Mouse (Mus musculus) liver, adult (tissue): ENCODE results near the gene Cyp27b1.

Source experiments
- GATA4 ChIP-seq: IDR thresholded peaks from 2 replicates; pipeline ENCODE4 v1.6.1; 2014; ENCODE audit warnings: mild to moderate bottlenecking, low read length; ENCODE audit not compliant: insufficient replicate concordance

Gene Cyp27b1

GRCm38 (mm10) chr10:127047954-127048353, at the start of gene Cyp27b1:
Gene Cyp27b1 (plus strand): TSS chr10:127048250.
- TF ChIP-seq GATA4, result no peak

GRCm38 (mm10) chr10:127000529-127000928, 47.5 kb upstream of the Cyp27b1 start, which contains the start of gene Avil:
Gene Avil (plus strand): TSS chr10:127000709.
- TF ChIP-seq GATA4, result no peak

GRCm38 (mm10) chr10:127001297-127001696, 46.8 kb upstream of the Cyp27b1 start:
- TF ChIP-seq GATA4, result no peak

GRCm38 (mm10) chr10:127002056-127002455, 46.0 kb upstream of the Cyp27b1 start:
- TF ChIP-seq GATA4, result no peak

- no peak for TF ChIP-seq GATA4
Measured at GRCm38 (mm10) chr10:127002765-127003164, 45.3 kb upstream of the Cyp27b1 start.

- TF ChIP-seq GATA4, result no peak
Measured at GRCm38 (mm10) chr10:127003334-127003733, 44.7 kb upstream of the Cyp27b1 start.

- TF ChIP-seq GATA4, result no peak
Measured at GRCm38 (mm10) chr10:127003806-127004205, 44.2 kb upstream of the Cyp27b1 start.

- no peak for TF ChIP-seq GATA4
Measured at GRCm38 (mm10) chr10:127016488-127016887, 31.6 kb upstream of the Cyp27b1 start.

GRCm38 (mm10) chr10:127017071-127017470, 31.0 kb upstream of the Cyp27b1 start:
- no peak for TF ChIP-seq GATA4

GRCm38 (mm10) chr10:127018422-127018821, 29.6 kb upstream of the Cyp27b1 start:
- no peak for TF ChIP-seq GATA4

- peak; percentile 35; the same call in 1 of the 2 replicates for TF ChIP-seq GATA4
Measured at GRCm38 (mm10) chr10:127030336-127031296, 17.4 kb upstream of the Cyp27b1 start, which contains the start of gene Tsfm. Gene Tsfm (minus strand): TSS chr10:127030840.

GRCm38 (mm10) chr10:127033301-127033741, 14.7 kb upstream of the Cyp27b1 start:
- TF ChIP-seq GATA4, result no peak

GRCm38 (mm10) chr10:127036273-127036672, 11.8 kb upstream of the Cyp27b1 start:
- no peak for TF ChIP-seq GATA4

- no peak for TF ChIP-seq GATA4
Measured at GRCm38 (mm10) chr10:127037641-127038040, 10.4 kb upstream of the Cyp27b1 start.

GRCm38 (mm10) chr10:127040569-127041214, 7.4 kb upstream of the Cyp27b1 start:
- no peak for TF ChIP-seq GATA4
